Mouse (Mus musculus): ENCODE measurements around the gene Rgs6. TPM values are rescaled to one million over a fixed set of nuclear protein-coding genes. Genes with fewer than 3 reads are reported as not detected.
A peak's percentile ranks its signal among the peaks of the same experiment; 100 is the strongest.

Rgs6 gene
- polyA plus RNA-seq (2012; rRNA removed) = 4.8 and 8.0 TPM in 2 replicates

DNA sequence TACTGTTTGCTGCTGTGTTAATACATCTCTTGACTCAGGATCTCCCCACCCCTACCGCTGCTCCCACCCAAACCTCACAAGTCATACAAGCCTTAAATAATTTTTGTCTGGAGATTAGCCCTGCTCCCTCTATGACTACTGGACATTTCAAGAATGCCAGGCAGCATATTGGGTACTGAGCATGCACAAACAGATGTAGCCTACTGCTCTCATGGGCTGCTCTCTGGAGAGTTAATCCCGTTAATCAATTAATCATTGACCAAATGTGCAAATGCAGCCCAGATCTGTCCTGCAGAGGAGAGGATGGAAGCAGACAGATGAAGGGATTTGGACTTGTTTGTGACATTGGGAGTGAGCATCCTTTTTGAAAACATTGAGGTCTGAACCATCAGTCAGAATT, at the start of gene Rgs6:
TSS of gene Rgs6 (plus strand) at position 276 of the 400 bp plus-strand sequence.
- DNase-seq (ENCODE audit: low read depth) = no peak
- no peak for TF ChIP-seq CTCF (IDR thresholded peaks at IDR 0.05; ENCODE audit: borderline replicate concordance, extremely low read depth, insufficient read depth, insufficient read length)

DNA sequence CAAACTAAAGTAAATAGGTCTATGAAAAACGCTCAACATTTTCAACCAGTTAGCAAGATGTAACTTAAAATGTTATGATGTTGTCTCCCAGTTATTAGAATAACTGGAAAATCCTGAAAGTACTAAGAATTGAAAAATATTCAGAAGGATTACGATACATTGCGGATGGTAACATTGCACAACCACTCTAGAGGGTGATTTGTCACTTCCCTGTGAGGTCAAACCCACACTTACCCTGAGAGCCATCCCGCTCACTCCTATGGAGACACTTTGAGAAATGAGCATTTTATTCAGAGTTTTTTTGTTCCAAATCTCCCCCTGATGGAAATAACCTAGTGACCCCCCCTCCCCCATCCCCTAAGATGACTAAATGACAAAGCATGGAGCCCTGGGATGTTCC, 41.0 kb upstream of the Rgs6 start:
- TF ChIP-seq POLR2A (IDR thresholded peaks at IDR 0.05; ENCODE audit: borderline replicate concordance, extremely low read depth, insufficient read depth, insufficient read length, poor library complexity, severe bottlenecking) = no peak
- TF ChIP-seq CTCF (IDR thresholded peaks at IDR 0.05; ENCODE audit: borderline replicate concordance, extremely low read depth, insufficient read depth, insufficient read length) = no peak
- DNase-seq (ENCODE audit: low read depth) = no peak

- peak; percentile 59 for DNase-seq (ENCODE audit: low read depth)
- TF ChIP-seq CTCF (IDR thresholded peaks at IDR 0.05; ENCODE audit: borderline replicate concordance, extremely low read depth, insufficient read depth, insufficient read length) = no peak
- no peak for TF ChIP-seq POLR2A (IDR thresholded peaks at IDR 0.05; ENCODE audit: borderline replicate concordance, extremely low read depth, insufficient read depth, insufficient read length, poor library complexity, severe bottlenecking)
Measured at GRCm38 (mm10) chr12:82549228-82549627, 38.9 kb upstream of the Rgs6 start.

DNA sequence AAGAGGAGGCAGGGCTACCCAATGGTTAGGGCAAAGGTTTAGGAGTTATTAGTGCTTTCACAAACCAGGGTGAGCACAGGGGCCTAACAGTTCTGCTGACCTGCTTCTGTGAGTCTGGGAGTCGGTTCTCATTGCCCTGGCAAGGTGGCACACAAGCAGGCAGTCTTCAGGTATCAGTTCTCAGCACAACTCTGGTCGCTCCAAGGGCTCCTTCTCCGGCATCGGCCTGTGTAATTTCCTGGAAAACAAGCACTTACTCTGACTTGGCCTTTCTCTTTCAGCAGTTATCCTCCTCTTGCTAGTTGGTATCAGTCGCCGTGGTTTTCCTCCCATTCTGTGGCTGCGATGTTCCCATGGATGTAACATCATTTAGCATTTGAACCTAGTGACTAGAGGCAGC, 38.0 kb upstream of the Rgs6 start:
- TF ChIP-seq CTCF (IDR thresholded peaks at IDR 0.05; ENCODE audit: borderline replicate concordance, extremely low read depth, insufficient read depth, insufficient read length) (no peak), POLR2A (IDR thresholded peaks at IDR 0.05; ENCODE audit: borderline replicate concordance, extremely low read depth, insufficient read depth, insufficient read length, poor library complexity, severe bottlenecking) (no peak)
- DNase-seq (ENCODE audit: low read depth) = no peak

GRCm38 (mm10) chr12:82552376-82552775, 35.7 kb upstream of the Rgs6 start:
- no peak for DNase-seq (ENCODE audit: low read depth)
- TF ChIP-seq CTCF (IDR thresholded peaks at IDR 0.05; ENCODE audit: borderline replicate concordance, extremely low read depth, insufficient read depth, insufficient read length) (no peak), POLR2A (IDR thresholded peaks at IDR 0.05; ENCODE audit: borderline replicate concordance, extremely low read depth, insufficient read depth, insufficient read length, poor library complexity, severe bottlenecking) (no peak)

DNA sequence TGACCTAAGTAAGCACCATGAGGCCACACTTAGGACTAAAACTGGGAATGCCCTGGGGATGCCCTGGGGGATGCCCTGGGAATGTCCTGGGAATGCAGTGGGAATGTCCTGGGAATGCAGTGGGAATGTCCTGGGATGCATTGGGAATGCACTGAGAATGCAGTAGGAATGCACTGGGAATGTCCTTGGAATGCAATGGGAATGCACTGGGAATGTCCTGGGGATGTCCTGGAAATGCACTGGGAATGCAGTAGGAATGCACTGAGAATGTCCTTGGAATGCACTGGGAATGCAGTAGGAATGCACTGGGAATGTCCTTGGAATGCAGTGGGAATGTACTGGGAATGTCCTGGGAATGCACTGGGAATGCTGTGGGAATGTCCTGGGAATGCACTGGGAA, 25.2 kb upstream of the Rgs6 start:
- no peak for TF ChIP-seq CTCF (IDR thresholded peaks at IDR 0.05; ENCODE audit: borderline replicate concordance, extremely low read depth, insufficient read depth, insufficient read length)
- no peak for TF ChIP-seq POLR2A (IDR thresholded peaks at IDR 0.05; ENCODE audit: borderline replicate concordance, extremely low read depth, insufficient read depth, insufficient read length, poor library complexity, severe bottlenecking)
- no peak for DNase-seq (ENCODE audit: low read depth)

DNA sequence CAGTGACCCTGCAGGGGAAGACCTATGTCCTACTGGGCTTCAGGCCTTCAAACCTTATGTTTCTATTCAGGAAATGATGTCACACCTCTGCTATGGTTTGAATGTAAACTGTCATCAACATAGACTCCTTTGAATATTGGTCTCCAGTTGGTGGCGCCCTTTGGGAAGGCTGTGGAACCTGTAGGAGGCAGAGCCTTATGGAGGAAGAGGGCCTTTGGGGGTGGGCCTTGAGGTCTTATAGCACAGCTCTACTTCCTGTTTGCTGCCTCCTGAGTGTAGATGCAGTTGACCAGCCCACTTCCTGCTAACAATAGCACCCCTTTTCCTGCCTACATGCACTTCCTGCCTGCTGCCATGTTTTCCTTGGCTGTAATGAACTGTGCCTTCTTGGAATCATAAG, 19.7 kb upstream of the Rgs6 start:
- no peak for DNase-seq (ENCODE audit: low read depth)
- TF ChIP-seq CTCF (IDR thresholded peaks at IDR 0.05; ENCODE audit: borderline replicate concordance, extremely low read depth, insufficient read depth, insufficient read length) (no peak), POLR2A (IDR thresholded peaks at IDR 0.05; ENCODE audit: borderline replicate concordance, extremely low read depth, insufficient read depth, insufficient read length, poor library complexity, severe bottlenecking) (no peak)

- TF ChIP-seq POLR2A (IDR thresholded peaks at IDR 0.05; ENCODE audit: borderline replicate concordance, extremely low read depth, insufficient read depth, insufficient read length, poor library complexity, severe bottlenecking) = no peak
- TF ChIP-seq CTCF (IDR thresholded peaks at IDR 0.05; ENCODE audit: borderline replicate concordance, extremely low read depth, insufficient read depth, insufficient read length) = no peak
- no peak for DNase-seq (ENCODE audit: low read depth)
Measured at GRCm38 (mm10) chr12:82572706-82573105, 15.4 kb upstream of the Rgs6 start.

- DNase-seq (ENCODE audit: low read depth) = peak; percentile 13
- TF ChIP-seq POLR2A (IDR thresholded peaks at IDR 0.05; ENCODE audit: borderline replicate concordance, extremely low read depth, insufficient read depth, insufficient read length, poor library complexity, severe bottlenecking) (no peak), CTCF (IDR thresholded peaks at IDR 0.05; ENCODE audit: borderline replicate concordance, extremely low read depth, insufficient read depth, insufficient read length) (peak; percentile 46; the same call in 1 of the 2 replicates)
Measured at GRCm38 (mm10) chr12:82586592-82586991, 1.5 kb upstream of the Rgs6 start.

- no peak for DNase-seq (ENCODE audit: low read depth)
- TF ChIP-seq CTCF (IDR thresholded peaks at IDR 0.05; ENCODE audit: borderline replicate concordance, extremely low read depth, insufficient read depth, insufficient read length) = no peak
- no peak for TF ChIP-seq POLR2A (IDR thresholded peaks at IDR 0.05; ENCODE audit: borderline replicate concordance, extremely low read depth, insufficient read depth, insufficient read length, poor library complexity, severe bottlenecking)
Measured at GRCm38 (mm10) chr12:82587348-82587895, 670 bp upstream of the Rgs6 start.

- TF ChIP-seq CTCF (IDR thresholded peaks at IDR 0.05; ENCODE audit: borderline replicate concordance, extremely low read depth, insufficient read depth, insufficient read length) (no peak), POLR2A (IDR thresholded peaks at IDR 0.05; ENCODE audit: borderline replicate concordance, extremely low read depth, insufficient read depth, insufficient read length, poor library complexity, severe bottlenecking) (no peak)
- peak; percentile 35 for DNase-seq (ENCODE audit: low read depth)
Measured at GRCm38 (mm10) chr12:82588846-82589630, 946 bp downstream of the Rgs6 start.

DNA sequence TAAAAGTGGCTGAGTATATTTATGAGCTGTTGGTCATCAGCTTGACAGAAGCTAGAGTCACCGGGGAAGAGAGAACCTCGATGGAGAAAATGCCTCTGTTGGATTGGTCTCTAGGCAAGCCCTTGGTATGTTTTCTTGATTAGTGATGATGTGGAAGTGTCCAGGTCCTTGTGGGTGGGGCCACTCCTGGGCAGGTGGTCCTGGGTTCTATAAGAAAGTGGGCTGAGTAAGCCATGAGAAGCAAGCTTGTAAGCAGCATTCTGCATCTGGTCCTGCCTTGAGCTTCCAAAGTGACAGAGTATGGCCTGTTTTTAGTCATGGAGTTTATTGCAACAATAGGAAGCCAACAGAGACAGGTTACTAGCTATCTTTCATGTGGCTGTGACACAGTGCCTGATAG, 10.9 kb downstream of the Rgs6 start:
- TF ChIP-seq CTCF (IDR thresholded peaks at IDR 0.05; ENCODE audit: borderline replicate concordance, extremely low read depth, insufficient read depth, insufficient read length) (no peak), POLR2A (IDR thresholded peaks at IDR 0.05; ENCODE audit: borderline replicate concordance, extremely low read depth, insufficient read depth, insufficient read length, poor library complexity, severe bottlenecking) (no peak)
- no peak for DNase-seq (ENCODE audit: low read depth)

Data from brain, embryonic 14.5 days (tissue).